Mouse (Mus musculus) CD4-positive, CD25-positive, alpha-beta regulatory T cell (primary cell): ENCODE measurements around the gene Rbm5. TPM values are rescaled to one million over a fixed set of nuclear protein-coding genes. Genes with fewer than 3 reads are reported as not detected.

ENCODE experiments used
- polyA plus RNA-seq: library from polyadenylated mRNA; unstranded; fragments of 100-300 nt; shearing (Covaris generic); gene quantifications from one replicate; pipeline ENCODE4 v1.2.1, GENCODE M21; 2017

Gene Rbm5
- 311 TPM for polyA plus RNA-seq

GRCm38 (mm10) chr9:107770374-107771290, at the start of gene Rbm5:
TSS of gene Rbm5 (minus strand) at chr9:107770996.

GRCm38 (mm10) chr9:107709697-107710483, 60.9 kb downstream of the Rbm5 start, which contains the start of gene Sema3f:
TSS of gene Sema3f (minus strand) at chr9:107710475.

Other genes with a start within 250 kb of the Rbm5 start
- 45.2 TPM for gene Tmem115, start 237.1 kb downstream of the Rbm5 start, polyA plus RNA-seq
- gene Cyb561d2, start 228.8 kb downstream of the Rbm5 start, polyA plus RNA-seq = 63.1 TPM
- gene Nprl2, start 228.8 kb downstream of the Rbm5 start, polyA plus RNA-seq = 57.9 TPM
- gene Zmynd10, start 223.7 kb downstream of the Rbm5 start, polyA plus RNA-seq = 5.0 TPM
- 86.1 TPM for gene Rassf1, start 219.4 kb downstream of the Rbm5 start, polyA plus RNA-seq
- 56.9 TPM for gene Tusc2, start 207.7 kb downstream of the Rbm5 start, polyA plus RNA-seq
- gene Hyal2, start 203.1 kb downstream of the Rbm5 start, polyA plus RNA-seq = 12.2 TPM
- gene Hyal1, start 194.1 kb downstream of the Rbm5 start, polyA plus RNA-seq = 5.1 TPM
- 19.3 TPM for gene Naa80, start 192.1 kb downstream of the Rbm5 start, polyA plus RNA-seq
- 0.67 TPM for gene Hyal3, start 190.2 kb downstream of the Rbm5 start, polyA plus RNA-seq
- 25.6 TPM for gene Ifrd2, start 183.4 kb downstream of the Rbm5 start, polyA plus RNA-seq
- not detected for gene Sema3b, start 161.8 kb downstream of the Rbm5 start, polyA plus RNA-seq
- gene Gnai2, start 135.6 kb downstream of the Rbm5 start, polyA plus RNA-seq = 844 TPM
- gene Slc38a3, start 101.5 kb downstream of the Rbm5 start, polyA plus RNA-seq = not detected
- gene Gnat1, start 91.3 kb downstream of the Rbm5 start, polyA plus RNA-seq = 0.67 TPM
- not detected for gene Sema3f, start 60.5 kb downstream of the Rbm5 start, polyA plus RNA-seq
- gene Rbm6, start 102.2 kb upstream of the Rbm5 start, polyA plus RNA-seq = 106 TPM
- 24.3 TPM for gene Mon1a, start 117.2 kb upstream of the Rbm5 start, polyA plus RNA-seq
- gene Mst1r, start 135.9 kb upstream of the Rbm5 start, polyA plus RNA-seq = not detected
- not detected for gene Actl11, start 157.5 kb upstream of the Rbm5 start, polyA plus RNA-seq
- 0.13 TPM for gene Camkv, start 164.7 kb upstream of the Rbm5 start, polyA plus RNA-seq
- gene Traip, start 179.1 kb upstream of the Rbm5 start, polyA plus RNA-seq = 4.1 TPM
- 260 TPM for gene Uba7, start 204.5 kb upstream of the Rbm5 start, polyA plus RNA-seq
- gene Gm20661, start 212.1 kb upstream of the Rbm5 start, polyA plus RNA-seq = 0.25 TPM
- gene Inka1, start 214.9 kb upstream of the Rbm5 start, polyA plus RNA-seq = 1.9 TPM
- 0.41 TPM for gene Cdhr4, start 221.5 kb upstream of the Rbm5 start, polyA plus RNA-seq
- not detected for gene Gm20662, start 225.4 kb upstream of the Rbm5 start, polyA plus RNA-seq
- gene Ip6k1, start 231.5 kb upstream of the Rbm5 start, polyA plus RNA-seq = 143 TPM